Mouse (Mus musculus): ENCODE results near the gene Gm49321.

The Gm49321 gene

DNA sequence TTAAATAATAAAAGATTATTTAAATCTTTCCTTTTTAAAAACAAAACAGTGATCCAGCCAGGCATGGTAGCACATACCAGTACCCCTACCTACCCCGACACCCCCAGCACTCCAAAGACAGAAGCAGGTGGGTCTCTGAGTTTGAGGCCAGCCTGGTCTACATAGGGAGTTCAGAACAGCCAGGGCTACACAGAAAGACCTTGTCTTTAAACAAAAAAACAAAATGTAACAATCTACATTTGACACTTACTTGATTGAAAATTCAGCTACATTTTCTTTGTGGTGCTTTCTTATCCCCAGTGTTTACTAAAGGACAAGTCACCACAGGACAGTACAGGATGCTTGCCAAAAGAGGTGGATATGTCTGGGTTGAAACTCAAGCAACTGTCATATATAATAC is at the start of gene Gm49321:
Gene Gm49321, plus strand, starts transcription at position 301 of the 400 bp plus-strand sequence.
- DNase-seq (ENCODE audit: inconsistent ontology term): no peak

DNA sequence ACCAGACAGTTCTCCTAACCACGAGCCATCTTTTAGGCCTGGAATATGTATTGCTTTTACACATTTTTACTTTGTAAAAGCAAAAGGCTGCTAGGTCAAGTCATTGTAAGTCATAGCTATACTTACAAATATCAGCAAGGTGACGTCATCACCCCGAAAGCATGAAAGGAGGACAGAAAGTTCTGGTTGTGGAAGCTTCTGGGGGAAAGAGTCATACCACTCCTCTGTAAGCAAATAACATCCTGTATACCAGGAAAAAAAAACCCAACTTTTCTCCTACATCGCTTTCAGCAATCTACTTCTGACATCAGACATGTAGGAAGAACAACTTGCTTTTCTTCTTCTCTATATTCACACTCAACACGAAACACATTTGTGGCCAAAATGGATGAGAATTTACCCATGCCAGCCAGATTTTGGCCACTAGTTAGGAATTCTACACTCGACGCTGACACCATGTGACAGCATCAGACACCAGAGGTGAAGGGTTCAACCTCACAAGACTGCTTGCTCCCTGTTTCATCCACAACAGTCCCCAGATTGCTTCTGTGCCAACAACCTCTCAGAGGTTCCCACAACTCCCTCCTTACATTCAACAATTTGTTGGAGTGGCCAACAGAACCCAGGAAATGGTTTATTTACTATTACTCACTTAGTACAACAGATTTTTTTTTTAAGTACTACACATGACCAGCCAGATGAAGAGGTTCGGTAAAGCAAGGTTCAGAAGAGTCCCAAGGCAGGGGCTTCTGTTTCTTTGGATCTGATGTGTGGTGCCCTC is 49.3 kb upstream of the Gm49321 start:
- DNase-seq (ENCODE audit: inconsistent ontology term): no peak

DNA sequence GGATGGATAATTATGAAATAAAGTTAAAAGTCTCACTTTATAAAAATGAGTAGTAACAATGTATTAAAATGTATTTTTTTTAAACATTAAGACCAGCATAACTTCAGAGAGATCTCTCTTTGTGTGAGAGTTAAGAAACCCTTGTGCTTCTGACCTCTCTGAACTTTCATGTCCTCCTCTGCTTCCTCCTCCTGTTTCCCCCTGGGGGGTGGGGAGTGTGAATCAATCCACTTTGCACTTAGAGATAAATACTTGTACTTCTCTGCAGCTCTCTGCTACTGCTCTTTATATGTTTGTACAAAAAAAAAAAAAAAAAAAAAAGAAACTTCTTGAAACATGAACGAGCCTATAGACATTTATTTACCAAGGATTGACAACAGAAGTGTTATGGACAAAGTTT is 47.9 kb upstream of the Gm49321 start:
- DNase-seq (ENCODE audit: inconsistent ontology term): no peak

DNA sequence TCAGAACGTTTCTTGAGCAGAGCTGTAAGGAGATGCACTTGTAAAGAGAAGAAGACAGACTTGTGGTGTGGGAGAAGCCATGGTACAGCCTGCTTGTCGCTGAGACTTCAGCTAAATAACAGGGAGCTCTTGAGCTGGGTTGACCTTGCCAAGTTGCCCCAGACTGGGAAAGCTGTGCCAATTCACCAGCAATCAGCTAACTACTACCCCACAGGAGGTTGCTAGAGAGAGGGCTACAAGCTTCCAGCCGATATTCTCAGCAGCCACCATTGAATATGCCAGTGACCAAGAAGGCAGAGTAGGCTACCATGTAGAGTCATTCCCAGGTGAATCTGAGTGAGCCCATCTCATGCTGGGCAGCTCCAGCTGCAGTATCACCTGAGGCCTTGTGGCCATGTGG is 47.4 kb upstream of the Gm49321 start:
- no peak for DNase-seq (ENCODE audit: inconsistent ontology term)

DNA sequence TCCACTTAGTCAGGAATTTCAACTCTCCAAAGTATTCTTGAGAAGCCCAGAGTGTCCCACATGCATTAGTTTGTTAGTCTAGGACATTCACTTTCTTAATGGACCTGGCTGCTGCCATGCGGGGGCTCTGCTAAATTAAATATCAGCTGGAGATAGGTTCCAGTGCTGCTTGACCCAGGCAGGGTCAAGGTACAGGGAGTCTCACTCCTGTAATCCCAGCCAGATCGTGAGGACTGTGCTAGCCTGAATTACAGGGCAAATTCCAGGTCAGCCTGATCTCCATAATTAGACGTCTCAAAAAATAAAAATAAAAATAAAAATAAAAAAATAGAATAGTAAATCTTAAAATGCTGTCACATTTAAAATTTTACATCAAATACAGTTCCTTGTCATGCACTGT is 44.8 kb upstream of the Gm49321 start:
- DNase-seq (ENCODE audit: inconsistent ontology term): no peak

DNA sequence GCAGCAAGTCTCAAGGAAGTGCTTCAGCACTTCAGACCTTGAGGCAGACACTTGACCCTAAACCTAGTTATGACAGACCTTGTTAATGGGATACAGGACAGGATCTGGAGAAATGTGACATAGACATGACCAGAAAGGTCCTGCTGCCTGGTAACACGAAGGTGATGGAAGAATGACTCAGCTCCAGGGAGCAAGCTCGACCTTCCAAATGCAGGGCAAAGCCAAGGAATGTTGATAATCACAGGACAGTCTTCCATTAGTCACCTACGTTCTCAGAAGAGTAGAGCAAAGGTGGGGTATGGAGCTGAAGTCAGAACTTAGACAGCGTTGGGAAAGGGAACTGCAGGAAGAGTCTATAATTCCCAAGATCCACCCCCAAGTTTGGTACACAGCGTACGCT is 42.6 kb upstream of the Gm49321 start:
- no peak for DNase-seq (ENCODE audit: inconsistent ontology term)

DNA sequence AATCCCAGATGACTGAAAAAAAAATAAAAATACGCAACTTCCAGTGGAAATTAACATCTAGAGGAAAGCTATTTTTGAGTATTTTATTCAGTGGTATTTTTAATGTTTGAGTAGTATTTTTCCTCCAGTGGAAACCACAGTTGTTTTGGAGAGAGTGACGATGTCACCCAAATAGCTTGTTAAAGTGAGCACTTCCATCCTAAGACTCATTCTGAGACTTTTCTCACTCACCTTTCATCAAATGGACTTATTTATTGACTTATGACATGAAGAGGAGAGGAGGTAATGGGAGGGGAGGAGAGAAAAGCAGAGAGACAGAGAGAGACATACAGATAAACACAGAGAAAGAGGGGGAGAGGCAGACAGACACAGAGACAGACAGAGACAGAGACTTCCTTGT is 41.8 kb upstream of the Gm49321 start:
- no peak for DNase-seq (ENCODE audit: inconsistent ontology term)

DNA sequence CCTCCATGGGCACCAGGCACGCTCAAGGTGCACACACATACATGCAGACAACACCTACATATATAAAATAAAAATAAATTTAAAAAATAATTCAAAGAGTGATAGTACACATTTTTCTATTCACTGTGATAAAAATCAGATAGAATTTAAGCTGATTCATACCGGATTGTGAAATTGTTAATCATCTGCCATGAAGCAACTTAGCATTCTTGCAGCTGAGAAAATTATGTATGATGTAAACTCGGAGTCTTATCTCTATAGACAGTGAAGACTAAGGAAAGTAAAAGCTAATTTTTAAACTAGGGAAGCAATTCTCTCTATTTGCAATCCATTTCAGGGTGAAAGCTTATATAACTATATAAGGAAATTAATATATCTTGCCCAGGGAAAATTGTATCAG is 41.0 kb upstream of the Gm49321 start:
- DNase-seq (ENCODE audit: inconsistent ontology term): no peak

DNA sequence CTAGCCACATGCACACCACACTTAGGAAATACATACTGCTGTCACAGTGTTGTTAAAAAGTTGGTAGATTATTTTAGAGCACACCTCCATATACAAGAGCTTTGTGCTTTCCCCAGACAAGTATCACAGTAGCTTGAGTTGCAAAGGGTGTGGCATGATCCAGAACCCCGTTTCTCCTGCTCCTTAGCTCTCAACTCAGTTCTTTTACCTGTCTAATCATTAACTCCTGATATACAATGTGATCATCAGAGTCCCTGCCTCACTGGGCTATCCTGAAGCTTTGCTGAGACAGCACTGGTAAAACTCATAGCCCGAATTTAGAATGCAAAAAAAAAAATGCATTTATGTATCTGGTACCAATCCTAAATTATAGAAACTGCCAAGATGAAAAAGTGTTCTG is 39.2 kb upstream of the Gm49321 start:
- no peak for DNase-seq (ENCODE audit: inconsistent ontology term)

DNA sequence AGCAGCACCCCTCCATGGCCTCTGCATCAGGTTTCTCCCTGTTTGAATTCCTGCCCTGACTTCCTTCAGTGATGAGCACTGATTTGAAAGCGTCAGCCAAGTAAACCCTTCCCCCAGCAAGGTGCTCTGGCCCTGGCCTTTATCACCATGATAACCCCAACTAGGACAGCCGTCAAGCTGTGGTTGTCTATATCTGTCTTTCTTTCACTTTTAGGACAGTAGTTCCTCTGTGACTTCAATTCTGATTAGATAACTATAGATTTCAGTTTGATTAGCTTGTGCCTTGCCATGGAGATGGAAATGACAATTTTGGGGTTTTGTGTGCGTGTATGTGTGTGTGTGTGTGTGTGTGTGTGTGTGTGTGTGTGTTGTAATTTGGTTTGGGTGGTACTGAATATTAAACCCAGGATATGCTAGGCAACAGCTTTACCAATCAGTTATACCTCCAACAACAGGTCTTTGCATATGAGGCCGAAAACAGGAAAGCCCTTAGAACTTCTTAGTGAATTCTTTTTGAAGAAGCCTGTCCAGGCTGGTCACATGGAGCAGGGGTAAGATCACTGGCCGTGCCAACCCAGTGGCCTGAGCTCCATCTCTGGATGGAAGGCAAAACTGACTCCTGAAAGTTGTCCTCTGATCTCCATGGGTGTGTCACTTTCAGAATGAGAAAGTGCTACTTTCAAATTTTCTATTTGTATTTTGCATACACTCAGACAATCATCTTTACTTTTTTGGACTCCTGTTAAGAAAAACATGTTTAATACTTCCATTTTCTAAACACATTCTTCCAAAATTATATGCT is 33.1 kb upstream of the Gm49321 start:
- no peak for DNase-seq (ENCODE audit: inconsistent ontology term)

DNA sequence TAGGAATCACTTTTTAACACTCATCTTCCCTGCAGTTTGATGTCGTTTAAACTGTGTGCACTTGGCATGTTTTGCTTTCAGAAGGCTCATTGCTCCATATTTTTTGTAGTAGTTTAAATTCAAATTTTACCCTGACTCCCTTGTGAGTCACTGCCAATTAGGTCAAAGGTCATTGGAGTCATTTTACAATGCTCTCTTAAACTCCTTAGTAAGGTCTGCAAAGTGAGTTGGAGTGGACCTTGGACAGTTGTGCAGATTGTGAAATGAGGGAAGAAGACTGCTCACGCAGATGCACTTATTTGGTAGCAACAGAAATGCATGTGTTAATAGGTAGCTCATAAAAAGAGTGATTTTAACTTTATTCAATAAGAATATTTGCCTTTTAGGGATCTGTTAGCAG is 32.4 kb upstream of the Gm49321 start:
- DNase-seq (ENCODE audit: inconsistent ontology term): no peak

DNA sequence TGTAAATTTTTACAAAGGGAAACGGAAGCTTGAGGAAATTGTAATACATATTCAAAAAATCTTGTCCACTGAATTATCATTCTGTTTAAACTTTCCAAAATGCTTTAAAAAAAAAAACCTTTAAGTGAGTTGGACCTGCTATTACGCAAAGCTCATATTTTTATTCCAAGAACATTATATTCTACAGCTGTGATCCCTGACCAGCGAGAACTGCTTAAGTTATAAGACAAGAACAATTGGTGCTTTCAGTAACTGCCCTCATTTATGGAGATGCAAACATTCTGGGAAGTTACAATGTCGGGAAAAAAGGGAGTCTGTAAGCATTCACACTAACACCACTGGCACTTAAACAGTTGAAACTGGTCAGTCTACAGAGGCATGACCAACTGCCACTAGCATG is 31.9 kb upstream of the Gm49321 start:
- DNase-seq (ENCODE audit: inconsistent ontology term): no peak

DNA sequence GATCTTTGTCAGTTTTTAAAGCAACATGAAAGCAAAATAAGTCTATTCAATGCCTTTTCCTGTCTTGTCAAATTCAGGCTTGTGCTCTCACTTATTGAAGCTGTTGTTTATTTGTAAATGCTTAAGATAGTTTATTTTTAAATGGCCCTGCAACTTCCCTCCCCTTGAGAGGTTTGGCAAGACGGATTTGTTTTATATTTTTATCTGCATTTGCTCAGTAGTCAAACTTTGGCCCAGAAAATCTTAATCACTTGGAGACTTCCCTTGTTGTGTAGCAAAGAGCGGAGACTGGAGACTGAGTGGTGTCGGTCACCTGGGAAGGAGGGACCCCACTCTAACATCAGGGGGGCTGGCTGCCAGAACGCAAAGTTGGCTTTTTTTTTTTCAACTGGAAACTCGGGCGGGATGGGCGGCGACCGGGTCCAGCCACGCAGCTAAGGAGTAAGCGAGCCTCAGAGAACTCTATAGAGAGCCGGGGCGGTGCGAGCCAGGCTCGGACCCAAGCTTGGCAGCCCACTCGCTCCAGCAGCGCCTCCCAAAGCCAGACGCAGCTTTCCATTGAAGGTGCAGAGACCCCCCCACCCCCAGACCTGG is 30.3 kb upstream of the Gm49321 start:
- DNase-seq (ENCODE audit: inconsistent ontology term): no peak

DNA sequence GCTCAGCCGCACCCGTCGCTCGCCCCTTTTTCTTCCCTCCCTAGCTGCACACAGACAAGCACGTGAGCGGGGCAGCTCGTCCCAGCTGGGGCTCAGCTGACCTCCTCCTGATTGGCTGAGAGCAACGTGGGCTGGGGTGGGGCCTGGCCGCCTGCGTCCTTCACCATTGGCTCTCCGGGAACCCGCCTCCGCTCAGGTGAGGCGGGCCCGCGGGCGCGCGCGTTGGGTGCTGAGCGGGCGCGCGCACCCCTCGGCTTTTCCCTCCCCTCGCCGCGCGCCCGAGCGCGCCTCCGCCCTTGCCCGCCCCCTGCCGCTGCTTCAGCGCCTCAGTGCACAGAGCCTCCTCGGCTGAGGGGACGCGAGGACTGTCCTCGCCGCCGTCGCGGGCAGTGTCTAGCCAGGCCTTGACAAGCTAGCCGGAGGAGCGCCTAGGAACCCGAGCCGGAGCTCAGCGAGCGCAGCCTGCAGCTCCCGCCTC is 29.7 kb upstream of the Gm49321 start:
- DNase-seq (ENCODE audit: inconsistent ontology term): peak; percentile 99

DNA sequence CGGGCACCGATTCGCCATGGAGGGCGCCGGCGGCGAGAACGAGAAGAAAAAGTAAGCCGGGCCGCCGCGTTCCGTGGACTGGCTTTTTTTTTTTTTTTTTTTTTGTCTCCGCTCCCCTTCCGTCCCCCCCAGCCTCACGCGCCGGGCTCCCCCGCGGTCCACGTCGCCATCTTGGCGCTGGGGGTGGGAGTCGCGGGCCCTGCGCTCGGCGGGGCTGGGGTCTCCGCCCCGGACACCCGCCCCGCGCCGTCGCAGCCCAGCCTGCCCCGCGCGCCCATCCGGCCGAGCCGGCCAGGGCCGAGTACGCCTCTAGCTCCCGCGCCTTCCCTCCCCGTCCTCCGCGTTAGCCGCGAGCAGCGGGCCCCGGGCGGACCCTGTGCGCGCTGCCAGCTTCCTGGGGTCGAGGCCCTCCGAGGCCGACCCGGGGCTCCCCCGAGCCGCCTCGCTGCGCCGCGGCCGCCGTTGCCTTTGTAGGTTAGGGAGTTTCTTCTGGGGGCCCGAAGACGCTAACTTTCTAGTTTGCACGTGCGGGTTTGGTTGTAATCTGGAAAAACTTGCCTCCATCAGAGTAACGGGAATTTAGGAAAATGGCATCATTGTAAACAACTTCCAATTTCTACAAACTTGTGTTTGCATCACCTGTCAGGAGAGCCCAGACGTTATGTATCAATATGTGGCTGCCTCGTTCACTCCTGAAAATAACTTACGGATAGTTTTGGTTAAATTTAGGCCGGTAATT is 29.0 kb upstream of the Gm49321 start:
- DNase-seq (ENCODE audit: inconsistent ontology term): no peak

DNA sequence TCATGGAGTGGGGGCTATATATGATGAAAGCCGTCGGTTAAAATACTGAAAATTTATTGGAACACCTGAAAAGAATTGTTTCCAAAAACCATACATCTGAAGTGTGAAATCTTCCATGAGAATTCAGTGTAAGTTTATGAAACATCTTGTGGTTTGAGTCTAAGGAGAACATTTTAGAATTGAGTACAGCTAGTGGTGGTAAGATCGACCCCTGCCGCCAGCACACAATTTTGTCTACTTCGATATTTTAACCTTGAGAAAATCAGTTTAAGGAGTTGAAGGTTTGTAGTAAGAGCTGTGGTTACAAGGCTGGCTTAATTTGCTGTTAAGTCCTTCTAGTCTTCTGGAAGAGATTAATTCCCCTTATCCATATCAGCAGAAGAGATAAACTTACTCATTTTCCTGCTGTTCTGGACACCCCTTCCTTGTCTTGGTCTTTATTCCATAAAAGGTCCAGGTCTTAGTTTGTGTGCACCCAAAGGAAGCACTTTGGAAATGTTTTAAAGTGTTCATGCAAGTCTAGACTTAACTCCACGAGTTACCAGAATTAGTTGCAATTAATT is 28.4 kb upstream of the Gm49321 start:
- peak; percentile 22 for DNase-seq (ENCODE audit: inconsistent ontology term)

DNA sequence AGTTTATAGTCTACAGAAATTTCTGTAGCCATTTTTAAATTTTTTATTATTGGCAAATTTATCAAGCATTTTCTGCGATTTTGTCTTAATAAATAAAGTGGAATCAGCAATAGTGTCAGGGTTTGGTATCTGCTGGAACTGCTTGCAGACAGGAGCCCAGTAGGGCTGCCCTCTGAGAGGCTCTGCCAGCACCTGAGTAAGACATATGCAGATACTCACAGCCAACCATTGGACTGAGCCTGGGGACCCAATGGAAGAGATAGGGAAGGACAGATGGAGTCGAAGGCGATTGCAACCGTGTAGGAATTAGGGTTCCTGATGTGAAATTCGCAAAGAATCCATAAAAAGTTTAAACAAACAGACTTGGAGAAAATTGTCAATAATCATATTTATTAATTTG is 19.0 kb upstream of the Gm49321 start:
- DNase-seq (ENCODE audit: inconsistent ontology term): no peak

DNA sequence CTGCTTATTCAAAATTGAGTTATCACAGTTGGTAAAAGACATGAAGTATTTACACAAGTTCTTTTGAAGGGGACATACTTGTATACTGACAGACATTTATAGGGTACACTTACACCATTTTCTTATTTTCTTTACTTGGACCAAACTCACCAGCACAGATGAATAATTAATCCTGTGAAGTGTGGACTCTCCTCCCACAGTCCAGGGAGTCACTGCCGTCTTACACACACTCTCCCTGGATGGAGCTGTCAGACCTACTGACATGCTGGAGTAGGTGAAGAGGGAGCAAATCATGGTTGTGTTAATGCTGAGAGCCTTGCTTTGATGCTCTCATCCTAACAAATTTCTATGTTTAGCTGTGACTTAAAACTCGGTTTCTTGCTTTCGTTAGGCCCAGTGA is 7.2 kb upstream of the Gm49321 start:
- no peak for DNase-seq (ENCODE audit: inconsistent ontology term)

DNA sequence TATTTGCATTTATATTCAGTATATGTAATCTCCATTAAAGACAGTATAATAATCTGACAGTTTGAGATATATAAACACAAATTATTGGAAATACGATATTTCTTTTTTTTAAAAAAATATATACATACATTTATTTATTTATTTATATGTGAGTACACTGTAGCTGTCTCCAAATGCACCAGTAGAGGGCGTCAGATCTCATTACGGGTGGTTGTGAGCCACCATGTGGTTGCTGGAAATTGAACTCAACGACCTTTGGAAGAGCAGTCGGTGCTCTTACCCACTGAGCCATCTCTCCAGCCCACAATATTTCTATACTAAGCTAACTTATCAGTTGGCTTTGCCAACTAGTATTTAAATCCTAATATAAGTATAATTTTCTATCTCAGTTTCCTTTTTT is 6.2 kb upstream of the Gm49321 start:
- DNase-seq (ENCODE audit: inconsistent ontology term): no peak

DNA sequence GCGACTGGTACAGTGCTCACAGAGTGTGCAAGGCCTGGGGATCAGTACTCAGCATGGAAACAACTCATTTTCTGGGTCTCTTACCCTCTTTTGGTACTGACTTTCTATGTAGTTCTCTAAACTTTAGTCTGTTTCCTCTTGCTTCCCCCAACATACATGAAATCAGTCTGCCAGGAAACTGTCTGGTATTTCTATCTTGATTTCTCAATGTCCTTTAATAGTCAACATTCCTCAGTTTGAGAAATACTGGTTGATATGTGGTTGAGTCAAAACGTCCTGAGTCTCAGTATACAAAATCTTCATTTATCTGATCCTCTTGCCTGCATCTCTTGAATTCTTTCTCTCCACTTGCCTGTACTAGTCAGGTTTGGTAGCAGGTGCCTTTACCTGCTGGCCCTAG is 2.9 kb upstream of the Gm49321 start:
- DNase-seq (ENCODE audit: inconsistent ontology term): no peak

DNA sequence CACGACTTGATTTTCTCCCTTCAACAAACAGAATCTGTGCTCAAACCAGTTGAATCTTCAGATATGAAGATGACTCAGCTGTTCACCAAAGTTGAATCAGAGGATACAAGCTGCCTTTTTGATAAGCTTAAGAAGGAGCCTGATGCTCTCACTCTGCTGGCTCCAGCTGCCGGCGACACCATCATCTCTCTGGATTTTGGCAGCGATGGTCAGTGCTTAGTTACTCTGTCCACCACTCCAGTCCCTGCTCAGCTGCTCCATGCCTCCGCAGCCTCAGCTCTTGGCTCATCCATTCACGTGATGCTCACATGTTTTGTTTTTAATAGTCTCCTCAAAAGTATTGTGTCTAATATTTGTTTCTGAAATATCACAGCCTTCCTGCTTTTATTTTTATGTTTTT is 2.1 kb downstream of the Gm49321 start:
- DNase-seq (ENCODE audit: inconsistent ontology term): no peak

DNA sequence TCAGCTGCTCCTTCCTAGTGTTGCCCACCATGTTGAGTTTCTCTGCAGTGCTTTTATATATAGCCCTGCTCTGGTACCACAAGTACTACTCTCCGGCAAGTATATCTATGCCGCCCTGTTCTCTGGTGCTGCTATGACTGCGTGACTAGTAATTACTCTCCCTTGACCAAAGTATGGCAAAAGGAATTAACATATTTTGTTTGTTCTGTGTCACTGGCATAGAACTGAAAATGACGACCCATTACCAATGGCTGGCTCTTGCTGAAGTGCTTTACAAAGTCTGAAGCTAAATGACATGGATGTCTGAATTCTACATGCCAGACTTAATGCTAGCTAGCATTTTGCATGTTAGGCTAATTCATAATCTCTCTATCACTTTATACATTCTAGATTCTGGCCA is 11.0 kb downstream of the Gm49321 start:
- DNase-seq (ENCODE audit: inconsistent ontology term): no peak
